Mouse (Mus musculus): ENCODE data around the gene Trio. TPM values are rescaled to one million over a fixed set of nuclear protein-coding genes. Genes with fewer than 3 reads are reported as not detected.

Gene Trio
- polyA plus RNA-seq, 1 experiment from 2014 or later = 17.4 TPM

DNA sequence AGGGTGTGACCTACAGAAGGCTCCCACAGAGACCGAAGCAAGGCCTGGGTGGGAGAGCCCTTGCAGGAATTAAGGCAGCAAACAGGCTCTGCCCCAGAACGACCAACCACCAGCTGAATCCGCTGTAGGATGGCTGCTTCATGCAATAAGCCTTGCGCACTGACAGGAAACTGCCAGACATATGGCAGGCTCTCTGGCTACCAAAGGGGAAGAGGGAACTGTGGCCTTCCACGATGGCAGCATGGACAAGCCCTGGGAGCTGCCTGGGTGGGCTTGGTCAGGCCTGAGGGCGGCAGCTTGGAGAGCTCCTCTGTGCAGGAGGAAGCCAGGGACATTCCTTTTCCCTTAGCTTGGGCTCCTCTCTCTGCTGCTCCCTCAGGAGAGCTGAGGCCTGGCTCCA is 159.6 kb downstream of the Trio start:
- no peak overlapping the region for H3K4me3 ChIP-seq (replicated peaks; ENCODE audit: low read depth, low read length)
- H3K4me1 ChIP-seq (replicated peaks; ENCODE audit: insufficient read depth, low read length) = no peaks in the 10 kb centered on the region
- H3K9me3 ChIP-seq (replicated peaks; ENCODE audit: low read length) = no peaks in the 10 kb centered on the region
- no peak for TF ChIP-seq CTCF (IDR thresholded peaks at IDR 0.05; ENCODE audit: low read depth)
- 76% methylated on average over 6 of the region's 6 CpGs for WGBS
- DNase-seq (ENCODE audit: low spot score) (no peak), ATAC-seq (replicated peaks; ENCODE audit: low FRiP score, low read depth) (no peak)
- H3K9ac ChIP-seq (ENCODE audit: low read depth, low read length) = no peak overlapping the region
- no peak overlapping the region for H3K4me2 ChIP-seq (ENCODE audit: low read length)
- no peak overlapping the region for H3K27ac ChIP-seq
- H3K27me3 ChIP-seq (ENCODE audit: insufficient read depth, low read length) = no peaks in the 10 kb centered on the region
- H3K36me3 ChIP-seq (ENCODE audit: insufficient read depth, low read length) = peaks cover 17% of the 10 kb centered on the region; the same call in 1 of the 2 replicates

DNA sequence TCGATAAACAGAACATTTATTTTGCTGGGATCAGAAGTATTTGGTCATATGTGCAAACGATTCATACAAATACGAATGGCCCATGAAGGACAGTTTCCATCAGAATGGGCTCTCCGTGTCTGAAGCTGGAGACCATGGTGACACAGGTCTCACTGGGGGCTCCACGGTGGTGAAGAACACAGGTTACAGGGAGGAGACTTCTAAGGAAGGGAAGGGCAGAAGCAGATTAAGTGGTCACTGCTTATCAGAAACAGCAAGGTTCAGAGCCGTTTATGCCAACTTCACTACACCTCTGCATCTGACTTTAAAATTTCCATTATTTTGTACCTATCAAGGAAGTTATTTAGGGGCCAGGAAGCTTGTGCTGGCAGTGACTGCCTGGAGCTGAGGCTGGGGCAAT is 161.3 kb downstream of the Trio start:
- Histone ChIP-seq H3K27me3 (ENCODE audit: insufficient read depth, low read length) (no peaks in the 10 kb centered on the region), H3K4me2 (ENCODE audit: low read length) (no peak overlapping the region), H3K27ac (no peak overlapping the region), H3K4me3 (replicated peaks; ENCODE audit: low read depth, low read length) (no peak overlapping the region), H3K9ac (ENCODE audit: low read depth, low read length) (no peak overlapping the region), H3K9me3 (replicated peaks; ENCODE audit: low read length) (no peaks in the 10 kb centered on the region), H3K4me1 (replicated peaks; ENCODE audit: insufficient read depth, low read length) (no peaks in the 10 kb centered on the region), H3K36me3 (ENCODE audit: insufficient read depth, low read length) (peaks cover 7% of the 10 kb centered on the region; the same call in 1 of the 2 replicates)
- no peak for TF ChIP-seq CTCF (IDR thresholded peaks at IDR 0.05; ENCODE audit: low read depth)
- WGBS = 92% methylated on average over 6 of the region's 6 CpGs
- ATAC-seq (replicated peaks; ENCODE audit: low FRiP score, low read depth) = no peak
- DNase-seq (ENCODE audit: low spot score) = no peak

DNA sequence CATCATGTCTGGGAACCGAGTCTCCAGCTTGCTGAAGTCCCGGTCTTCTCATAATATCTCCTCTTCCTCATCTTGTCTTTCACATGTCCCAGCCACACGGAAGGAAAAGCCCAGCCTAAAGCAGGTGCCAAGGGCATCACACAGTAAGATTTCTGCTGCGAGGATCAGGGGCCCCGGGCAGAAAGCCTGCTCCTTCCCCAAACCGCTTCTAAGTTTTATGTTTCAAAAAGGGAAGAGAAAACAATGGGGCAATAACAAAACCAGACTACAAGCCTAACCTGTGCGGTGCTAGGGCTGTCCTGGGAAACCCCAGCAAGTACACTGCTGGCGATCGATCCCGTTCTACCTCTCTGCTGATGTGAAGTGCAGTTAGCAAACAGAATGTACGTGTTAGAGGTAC is 162.7 kb downstream of the Trio start:
- no peak overlapping the region for H3K27ac ChIP-seq
- WGBS = 80% methylated on average over 11 of the region's 11 CpGs
- no peak overlapping the region for H3K4me3 ChIP-seq (replicated peaks; ENCODE audit: low read depth, low read length)
- H3K36me3 ChIP-seq (ENCODE audit: insufficient read depth, low read length) = peaks cover 8% of the 10 kb centered on the region; the same call in 1 of the 2 replicates
- H3K9ac ChIP-seq (ENCODE audit: low read depth, low read length) = no peak overlapping the region
- H3K27me3 ChIP-seq (ENCODE audit: insufficient read depth, low read length) = no peaks in the 10 kb centered on the region
- DNase-seq (ENCODE audit: low spot score) (no peak), ATAC-seq (replicated peaks; ENCODE audit: low FRiP score, low read depth) (no peak)
- H3K9me3 ChIP-seq (replicated peaks; ENCODE audit: low read length) = no peaks in the 10 kb centered on the region
- H3K4me1 ChIP-seq (replicated peaks; ENCODE audit: insufficient read depth, low read length) = no peaks in the 10 kb centered on the region
- no peak overlapping the region for H3K4me2 ChIP-seq (ENCODE audit: low read length)
- TF ChIP-seq CTCF (IDR thresholded peaks at IDR 0.05; ENCODE audit: low read depth) = no peak

DNA sequence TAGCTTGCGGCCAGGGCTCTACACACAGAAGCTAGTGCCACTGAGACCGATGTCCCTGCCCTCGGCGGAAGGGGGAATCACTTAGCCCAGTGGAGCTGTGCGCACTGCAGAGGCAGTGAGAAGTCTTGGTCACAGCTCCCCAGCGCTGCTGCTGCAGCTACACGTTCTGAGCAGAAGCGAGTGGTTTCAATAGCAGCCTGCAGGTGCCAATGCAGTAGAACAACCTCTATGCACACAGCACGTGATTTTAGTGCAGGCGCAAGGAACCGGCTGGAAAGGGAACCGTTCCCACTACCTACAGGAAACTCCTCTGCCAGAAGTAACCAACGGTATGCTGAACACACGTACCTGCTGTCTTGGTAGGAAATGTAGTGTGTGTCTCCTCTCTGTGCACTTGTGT is 165.2 kb downstream of the Trio start:
- Histone ChIP-seq H3K4me2 (ENCODE audit: low read length) (no peak overlapping the region), H3K4me1 (replicated peaks; ENCODE audit: insufficient read depth, low read length) (no peaks in the 10 kb centered on the region), H3K9me3 (replicated peaks; ENCODE audit: low read length) (no peaks in the 10 kb centered on the region), H3K36me3 (ENCODE audit: insufficient read depth, low read length) (peaks cover 13% of the 10 kb centered on the region; the same call in 1 of the 2 replicates), H3K4me3 (replicated peaks; ENCODE audit: low read depth, low read length) (no peak overlapping the region), H3K9ac (ENCODE audit: low read depth, low read length) (no peak overlapping the region), H3K27ac (no peak overlapping the region), H3K27me3 (ENCODE audit: insufficient read depth, low read length) (no peaks in the 10 kb centered on the region)
- 90% methylated on average over 14 of the region's 14 CpGs for WGBS
- no peak for TF ChIP-seq CTCF (IDR thresholded peaks at IDR 0.05; ENCODE audit: low read depth)
- DNase-seq (ENCODE audit: low spot score) (no peak), ATAC-seq (replicated peaks; ENCODE audit: low FRiP score, low read depth) (no peak)

DNA sequence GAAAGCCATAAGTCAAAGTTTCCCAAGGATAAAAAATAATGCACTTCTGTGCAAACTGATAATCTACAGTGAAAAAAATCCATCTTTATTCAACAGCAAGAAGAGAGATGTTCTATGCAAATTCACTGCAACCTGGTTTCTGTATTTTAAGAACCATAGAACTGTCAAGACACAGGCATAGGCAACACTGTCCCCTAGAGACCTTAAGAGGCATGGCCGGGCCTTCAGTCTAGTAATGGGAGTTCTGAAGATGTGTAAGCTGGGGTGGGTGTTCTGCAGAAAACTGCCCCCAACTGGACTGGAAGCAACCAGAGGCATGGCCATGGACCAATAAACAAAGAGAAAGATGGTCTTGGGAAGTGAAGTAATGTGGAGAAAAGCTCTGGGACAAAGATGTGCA is 166.1 kb downstream of the Trio start:
- no peak for DNase-seq (ENCODE audit: low spot score)
- Histone ChIP-seq H3K4me2 (ENCODE audit: low read length) (no peak overlapping the region), H3K27ac (no peak overlapping the region), H3K27me3 (ENCODE audit: insufficient read depth, low read length) (no peaks in the 10 kb centered on the region), H3K36me3 (ENCODE audit: insufficient read depth, low read length) (peaks cover 18% of the 10 kb centered on the region; the same call in 1 of the 2 replicates), H3K4me3 (replicated peaks; ENCODE audit: low read depth, low read length) (no peak overlapping the region), H3K4me1 (replicated peaks; ENCODE audit: insufficient read depth, low read length) (no peaks in the 10 kb centered on the region), H3K9me3 (replicated peaks; ENCODE audit: low read length) (no peaks in the 10 kb centered on the region), H3K9ac (ENCODE audit: low read depth, low read length) (no peak overlapping the region)
- 80% methylated on average over 1 of the region's 1 CpGs for WGBS
- TF ChIP-seq CTCF (IDR thresholded peaks at IDR 0.05; ENCODE audit: low read depth) = peak; percentile 41; the same call in 1 of the 2 replicates
- ATAC-seq (replicated peaks; ENCODE audit: low FRiP score, low read depth) = no peak

DNA sequence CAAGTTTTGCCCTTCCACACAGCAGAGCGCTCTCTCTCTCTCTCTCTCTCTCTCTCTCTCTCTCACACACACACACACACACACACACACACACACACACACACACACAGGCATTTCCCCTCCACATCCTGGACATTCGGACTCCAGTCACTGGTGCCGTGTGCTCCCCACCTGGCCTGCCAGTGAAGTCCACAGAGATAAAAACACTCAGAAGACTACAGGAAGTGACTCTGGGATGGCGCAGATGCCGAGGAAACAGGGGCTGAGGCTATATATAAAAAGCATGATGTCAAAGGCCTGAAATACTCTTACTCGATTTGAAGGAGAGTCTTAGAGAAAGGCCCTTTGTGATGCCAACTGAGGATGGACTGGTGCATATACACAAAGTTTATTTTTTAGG is 166.5 kb downstream of the Trio start:
- ATAC-seq (replicated peaks; ENCODE audit: low FRiP score, low read depth) (no peak), DNase-seq (ENCODE audit: low spot score) (peak; percentile 40)
- Histone ChIP-seq H3K36me3 (ENCODE audit: insufficient read depth, low read length) (peaks cover 21% of the 10 kb centered on the region), H3K4me2 (ENCODE audit: low read length) (no peak overlapping the region), H3K27ac (no peak overlapping the region), H3K9ac (ENCODE audit: low read depth, low read length) (no peak overlapping the region), H3K4me3 (replicated peaks; ENCODE audit: low read depth, low read length) (no peak overlapping the region), H3K27me3 (ENCODE audit: insufficient read depth, low read length) (no peaks in the 10 kb centered on the region), H3K4me1 (replicated peaks; ENCODE audit: insufficient read depth, low read length) (no peaks in the 10 kb centered on the region), H3K9me3 (replicated peaks; ENCODE audit: low read length) (no peaks in the 10 kb centered on the region)
- 64% methylated on average over 6 of the region's 6 CpGs for WGBS
- no peak for TF ChIP-seq CTCF (IDR thresholded peaks at IDR 0.05; ENCODE audit: low read depth)

DNA sequence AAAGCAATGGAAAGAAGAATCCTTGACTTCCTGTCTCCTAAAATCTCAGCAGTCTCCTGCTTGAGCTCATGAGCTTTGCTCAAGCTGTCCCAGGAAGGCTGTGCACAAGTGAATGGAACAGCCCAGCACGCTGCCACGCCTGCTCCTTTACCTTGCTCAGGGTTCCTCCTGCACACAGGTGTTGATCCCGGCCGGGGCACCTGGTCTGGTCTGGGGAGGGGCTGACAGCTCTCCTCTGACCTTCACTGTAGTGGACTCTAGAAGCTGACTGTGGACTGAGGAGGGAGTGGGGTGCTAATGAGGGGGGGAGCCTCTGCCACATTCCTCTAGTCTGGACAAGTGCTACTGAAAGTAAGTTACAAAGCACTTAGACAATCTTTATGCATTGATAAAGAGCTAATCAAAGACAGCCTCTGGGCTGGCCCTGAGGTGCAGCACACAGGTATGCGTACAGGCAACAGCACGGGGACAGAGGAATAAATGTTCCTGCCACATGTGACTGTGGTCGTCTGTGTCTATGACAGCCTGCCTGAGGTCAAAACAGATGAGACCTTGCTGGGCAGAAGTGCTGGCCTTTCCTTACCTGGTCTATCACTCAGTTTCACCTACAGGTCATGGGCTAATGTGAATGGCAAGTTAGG is 167.3 kb downstream of the Trio start:
- H3K27me3 ChIP-seq (ENCODE audit: insufficient read depth, low read length) = no peaks in the 10 kb centered on the region
- H3K4me2 ChIP-seq (ENCODE audit: low read length) = no peak overlapping the region
- no peak for TF ChIP-seq CTCF (IDR thresholded peaks at IDR 0.05; ENCODE audit: low read depth)
- no peaks in the 10 kb centered on the region for H3K9me3 ChIP-seq (replicated peaks; ENCODE audit: low read length)
- H3K4me3 ChIP-seq (replicated peaks; ENCODE audit: low read depth, low read length) = no peak overlapping the region
- no peak overlapping the region for H3K9ac ChIP-seq (ENCODE audit: low read depth, low read length)
- H3K27ac ChIP-seq = no peak overlapping the region
- ATAC-seq (replicated peaks; ENCODE audit: low FRiP score, low read depth) (no peak), DNase-seq (ENCODE audit: low spot score) (no peak)
- peaks cover 27% of the 10 kb centered on the region for H3K36me3 ChIP-seq (ENCODE audit: insufficient read depth, low read length)
- no peaks in the 10 kb centered on the region for H3K4me1 ChIP-seq (replicated peaks; ENCODE audit: insufficient read depth, low read length)
- WGBS = 75% methylated on average over 7 of the region's 7 CpGs
